Mouse (Mus musculus) intestine, embryonic 15.5 days (tissue): ENCODE results near the gene Ehhadh. TPM values are rescaled to one million over a fixed set of nuclear protein-coding genes. Genes with fewer than 3 reads are reported as not detected.
"Not testable (repeated sequence)": the region's sequence is repeated elsewhere in the genome, so short reads cannot be mapped to it uniquely, and the experiment has no call there.

Experiments used
- ATAC-seq: fragments of 200-750 bp; cut with Nextera tagmentation; 2 replicates; pipeline ENCODE4 v1.8.0; 2017; ENCODE audit warnings: moderate TSS enrichment, moderate library complexity
- H3K27ac ChIP-seq: fragments of 300-500 bp; sonication (generic); 2 replicates; pipeline ENCODE4 v1.5.1; 2015; ENCODE audit warnings: mild to moderate bottlenecking, inconsistent platforms
- H3K27me3 ChIP-seq: fragments of 300-500 bp; sonication (generic); replicated peaks from 2 replicates; pipeline ENCODE4 v1.6.1; 2015; ENCODE audit warnings: inconsistent platforms
- H3K36me3 ChIP-seq: fragments of 300-500 bp; sonication (generic); 2 replicates; pipeline ENCODE4 v1.6.1; 2015; ENCODE audit warnings: inconsistent platforms
- H3K4me1 ChIP-seq: fragments of 300-500 bp; sonication (generic); replicated peaks from 2 replicates; pipeline ENCODE4 v1.6.1; 2015; ENCODE audit warnings: inconsistent platforms
- H3K4me2 ChIP-seq: fragments of 300-500 bp; sonication (generic); replicated peaks from 2 replicates; pipeline ENCODE4 v1.6.1; 2015; ENCODE audit warnings: mild to moderate bottlenecking, inconsistent platforms
- H3K4me3 ChIP-seq: fragments of 300-500 bp; sonication (generic); replicated peaks from 2 replicates; pipeline ENCODE4 v1.5.1; 2015; ENCODE audit warnings: inconsistent platforms
- H3K9ac ChIP-seq: fragments of 300-500 bp; sonication (generic); 2 replicates; pipeline ENCODE4 v1.6.1; 2015; ENCODE audit warnings: inconsistent platforms
- H3K9me3 ChIP-seq: fragments of 300-500 bp; sonication (generic); 2 replicates; pipeline ENCODE4 v1.6.1; 2016; ENCODE audit warnings: inconsistent platforms
- WGBS: fragments of 180-500 bp; shearing (Covaris S2); methylation state at CpG from one replicate; pipeline ENCODE4 v1.1.7; 2015; 5-methylcytosine and 5-hydroxymethylcytosine counted together
- polyA plus RNA-seq: library from polyadenylated mRNA; unstranded; fragments of >200 nt; fragmentation: Nextera tagmentation; extraction: Ambion mirVana; gene quantifications from 2 replicates; pipeline ENCODE4 v1.2.1, GENCODE M21; 2015

Gene Ehhadh
- polyA plus RNA-seq, 1 experiment from 2014 or later = 9.7 TPM

- peak overlapping the region; percentile 66; the same call in 1 of the 2 replicates for H3K9ac ChIP-seq
- peak overlapping the region; percentile 69 for H3K4me3 ChIP-seq
- not testable (repeated sequence) for H3K36me3 ChIP-seq, H3K9me3 ChIP-seq, H3K27me3 ChIP-seq, ATAC-seq, H3K27ac ChIP-seq, H3K4me1 ChIP-seq
- 31% methylated on average over 2 of the region's 2 CpGs for WGBS
- peak overlapping the region; percentile 80 for H3K4me2 ChIP-seq
Observed at GRCm38 (mm10) chr16:21793080-21793810, 5.6 kb upstream of the Ehhadh start.

DNA sequence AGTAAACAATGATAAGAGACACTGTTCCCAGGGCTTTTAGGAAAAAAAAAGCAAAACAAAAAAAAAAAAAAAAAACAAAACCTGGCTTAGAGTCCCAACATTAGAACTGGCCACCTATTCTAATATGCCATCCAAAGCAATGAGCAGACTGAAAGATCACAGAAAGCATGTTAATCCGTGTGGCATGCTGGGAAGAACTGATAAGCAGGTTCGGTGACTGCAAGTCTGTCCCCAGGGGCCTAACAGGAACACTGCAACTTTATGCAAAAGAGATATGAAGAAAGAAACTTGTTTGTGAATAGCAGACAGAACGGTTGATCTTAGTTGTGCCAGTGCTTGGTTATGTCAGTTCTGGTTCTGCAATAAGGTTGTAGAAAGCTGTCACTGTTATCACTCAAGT lies 4.2 kb upstream of the Ehhadh start:
- no peak overlapping the region for H3K9ac ChIP-seq
- WGBS = 57% methylated on average over 3 of the region's 3 CpGs
- H3K27ac ChIP-seq = no peak overlapping the region
- no peaks in the 10 kb centered on the region for H3K9me3 ChIP-seq
- H3K4me3 ChIP-seq = no peak overlapping the region
- 0 out of 2 replicates have a peak, but pooled peaks cover 8% of the 10 kb centered on the region for H3K4me1 ChIP-seq
- H3K27me3 ChIP-seq = no peaks in the 10 kb centered on the region
- no peak for ATAC-seq
- no peaks in the 10 kb centered on the region for H3K36me3 ChIP-seq
- H3K4me2 ChIP-seq = no peak overlapping the region

- WGBS = 12% methylated on average over 1 of the region's 1 CpGs
- H3K9ac ChIP-seq = no peak overlapping the region
- H3K27me3 ChIP-seq = no peaks in the 10 kb centered on the region
- no peak overlapping the region for H3K4me2 ChIP-seq
- ATAC-seq = no peak
- no peaks in the 10 kb centered on the region for H3K36me3 ChIP-seq
- H3K4me1 ChIP-seq = 0 out of 2 replicates have a peak, but pooled peaks cover 9% of the 10 kb centered on the region
- no peak overlapping the region for H3K4me3 ChIP-seq
- H3K9me3 ChIP-seq = no peaks in the 10 kb centered on the region
- no peak overlapping the region for H3K27ac ChIP-seq
Observed at GRCm38 (mm10) chr16:21790469-21790868, 2.9 kb upstream of the Ehhadh start.

DNA sequence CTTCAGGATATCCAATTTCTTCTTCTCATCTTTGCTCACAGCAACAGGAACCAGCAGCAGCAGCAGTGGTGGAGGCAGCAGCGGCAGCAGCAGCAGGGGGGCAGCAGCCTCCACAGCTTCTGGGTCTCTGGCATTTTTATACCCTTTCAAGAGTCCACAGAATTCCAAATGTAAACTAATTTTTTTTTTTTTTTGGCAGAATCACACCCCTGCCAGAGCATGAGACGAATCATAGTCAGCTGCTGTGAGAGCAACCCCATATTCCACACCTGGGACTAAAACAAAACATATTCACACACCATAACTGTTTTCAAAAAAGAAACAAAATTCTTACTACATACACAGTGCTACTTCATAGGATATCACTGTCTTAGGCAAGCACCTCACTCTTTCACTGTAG lies 1.6 kb upstream of the Ehhadh start:
- Histone ChIP-seq H3K9ac (no peak overlapping the region), H3K4me3 (no peak overlapping the region), H3K27ac (no peak overlapping the region), H3K36me3 (no peaks in the 10 kb centered on the region), H3K9me3 (no peaks in the 10 kb centered on the region), H3K27me3 (no peaks in the 10 kb centered on the region), H3K4me2 (no peak overlapping the region), H3K4me1 (0 out of 2 replicates have a peak, but pooled peaks cover 9% of the 10 kb centered on the region)
- no peak for ATAC-seq
- 77% methylated on average over 2 of the region's 2 CpGs for WGBS

DNA sequence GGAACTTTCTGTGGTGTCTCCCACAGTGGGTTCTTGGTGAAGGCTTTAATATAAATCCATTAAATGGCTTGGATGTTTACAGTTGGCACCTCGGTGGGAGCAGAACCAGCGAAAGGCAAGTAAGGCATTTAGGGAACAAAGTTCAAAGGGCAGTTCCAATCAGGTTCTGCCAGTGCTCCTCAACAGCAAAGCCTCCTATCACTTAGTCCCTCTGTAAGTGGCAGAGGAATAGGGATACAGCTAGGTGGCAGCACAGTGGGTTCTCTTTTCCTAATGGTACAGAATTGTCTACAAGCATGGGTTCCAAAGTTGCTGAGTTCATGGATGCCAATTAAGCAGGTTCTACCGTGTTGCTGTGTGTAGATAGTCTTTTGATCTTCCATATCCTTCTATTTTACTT lies 974 bp upstream of the Ehhadh start:
- H3K4me3 ChIP-seq = no peak overlapping the region
- whole genome bisulfite sequencing = 32% methylated on average over 3 of the region's 3 CpGs
- ATAC-seq = peak; percentile 21
- 0 out of 2 replicates have a peak, but pooled peaks cover 9% of the 10 kb centered on the region for H3K4me1 ChIP-seq
- H3K9me3 ChIP-seq = no peaks in the 10 kb centered on the region
- H3K36me3 ChIP-seq = no peaks in the 10 kb centered on the region
- no peak overlapping the region; the same call in 1 of the 2 replicates for H3K4me2 ChIP-seq
- no peak overlapping the region for H3K9ac ChIP-seq
- H3K27me3 ChIP-seq = no peaks in the 10 kb centered on the region
- H3K27ac ChIP-seq = no peak overlapping the region

DNA sequence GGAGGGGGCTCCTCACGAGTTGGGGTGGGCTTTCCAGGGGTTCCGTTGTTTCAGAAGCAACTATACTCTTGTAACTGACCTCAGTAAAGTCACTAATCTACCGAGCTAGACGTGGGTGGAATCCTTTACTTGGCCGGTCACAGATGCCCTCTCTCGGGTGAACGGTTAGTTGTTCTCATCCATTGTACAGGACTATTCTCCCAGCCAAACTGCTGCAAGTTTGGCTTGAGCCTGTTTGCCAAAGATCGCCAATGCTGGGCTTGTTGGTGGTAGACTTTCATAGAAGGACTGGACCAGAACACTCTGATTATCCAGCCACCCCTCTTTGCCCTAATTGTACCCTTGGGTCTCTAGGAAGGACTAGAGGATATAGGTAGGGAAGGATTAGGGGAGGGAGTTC lies 1.3 kb downstream of the Ehhadh start:
- no peak overlapping the region for H3K4me3 ChIP-seq
- no peak overlapping the region for H3K9ac ChIP-seq
- H3K27ac ChIP-seq = no peak overlapping the region
- no peak for ATAC-seq
- 90% methylated on average over 8 of the region's 8 CpGs for WGBS
- H3K36me3 ChIP-seq = no peaks in the 10 kb centered on the region
- H3K4me2 ChIP-seq = no peak overlapping the region
- 0 out of 2 replicates have a peak, but pooled peaks cover 9% of the 10 kb centered on the region for H3K4me1 ChIP-seq
- no peaks in the 10 kb centered on the region for H3K9me3 ChIP-seq
- no peaks in the 10 kb centered on the region for H3K27me3 ChIP-seq

DNA sequence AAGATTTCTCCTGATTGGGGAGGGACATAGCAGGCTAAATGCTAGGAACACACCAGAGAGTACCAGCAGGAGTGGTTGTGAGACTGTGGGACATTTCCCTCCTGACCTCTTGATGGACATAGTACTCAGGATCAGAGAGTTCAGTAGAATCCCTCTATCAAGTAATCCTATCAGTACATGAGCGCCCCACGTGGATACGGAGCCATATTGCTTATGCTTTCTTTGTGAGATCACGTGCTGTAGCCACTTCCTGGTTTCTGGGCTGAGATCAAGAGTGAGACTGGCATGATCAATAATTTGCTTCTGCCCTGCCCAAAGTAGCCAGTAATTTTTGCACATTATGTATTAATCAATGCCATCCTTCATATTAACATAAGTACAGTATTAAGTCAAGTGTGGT lies 2.6 kb downstream of the Ehhadh start:
- H3K4me2 ChIP-seq = no peak overlapping the region
- no peaks in the 10 kb centered on the region for H3K27me3 ChIP-seq
- no peak for ATAC-seq
- no peak overlapping the region for H3K4me3 ChIP-seq
- H3K36me3 ChIP-seq = no peaks in the 10 kb centered on the region
- H3K9ac ChIP-seq = no peak overlapping the region
- no peaks in the 10 kb centered on the region for H3K9me3 ChIP-seq
- no peak overlapping the region for H3K27ac ChIP-seq
- H3K4me1 ChIP-seq = 0 out of 2 replicates have a peak, but pooled peaks cover 9% of the 10 kb centered on the region
- 75% methylated on average over 4 of the region's 4 CpGs for WGBS

DNA sequence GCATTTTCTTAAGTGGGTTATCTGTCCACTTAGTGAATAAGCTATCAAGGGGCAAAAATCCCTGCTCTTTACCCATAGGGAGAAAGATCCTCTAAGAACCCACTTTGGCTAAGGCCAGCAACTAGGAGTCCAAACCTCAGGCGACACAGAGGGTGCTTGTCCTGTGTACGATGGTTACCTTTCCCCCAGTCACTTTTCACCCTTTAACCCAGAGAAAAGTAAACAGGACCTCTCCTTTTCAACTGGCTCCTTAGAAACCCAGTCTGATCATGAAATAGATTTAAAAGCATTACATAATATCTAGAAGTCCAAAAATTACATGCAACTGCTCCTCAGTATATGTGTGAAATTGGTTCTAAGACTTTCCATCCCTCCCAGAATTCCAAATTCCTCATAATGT lies 4.8 kb downstream of the Ehhadh start:
- Histone ChIP-seq H3K4me2 (no peak overlapping the region), H3K27ac (no peak overlapping the region), H3K9me3 (no peaks in the 10 kb centered on the region), H3K4me3 (no peak overlapping the region), H3K27me3 (no peaks in the 10 kb centered on the region), H3K36me3 (no peaks in the 10 kb centered on the region), H3K9ac (no peak overlapping the region), H3K4me1 (0 out of 2 replicates have a peak, but pooled peaks cover 5% of the 10 kb centered on the region)
- WGBS = 59% methylated on average over 2 of the region's 2 CpGs
- ATAC-seq = no peak

GRCm38 (mm10) chr16:21781895-21782294 lies 5.7 kb downstream of the Ehhadh start:
- Histone ChIP-seq H3K4me1 (0 out of 2 replicates have a peak, but pooled peaks cover 2% of the 10 kb centered on the region), H3K9ac (no peak overlapping the region), H3K4me3 (no peak overlapping the region), H3K4me2 (no peak overlapping the region), H3K9me3 (no peaks in the 10 kb centered on the region), H3K36me3 (no peaks in the 10 kb centered on the region), H3K27me3 (no peaks in the 10 kb centered on the region), H3K27ac (no peak overlapping the region)
- no peak for ATAC-seq
- 82% methylated on average over 3 of the region's 3 CpGs for WGBS

DNA sequence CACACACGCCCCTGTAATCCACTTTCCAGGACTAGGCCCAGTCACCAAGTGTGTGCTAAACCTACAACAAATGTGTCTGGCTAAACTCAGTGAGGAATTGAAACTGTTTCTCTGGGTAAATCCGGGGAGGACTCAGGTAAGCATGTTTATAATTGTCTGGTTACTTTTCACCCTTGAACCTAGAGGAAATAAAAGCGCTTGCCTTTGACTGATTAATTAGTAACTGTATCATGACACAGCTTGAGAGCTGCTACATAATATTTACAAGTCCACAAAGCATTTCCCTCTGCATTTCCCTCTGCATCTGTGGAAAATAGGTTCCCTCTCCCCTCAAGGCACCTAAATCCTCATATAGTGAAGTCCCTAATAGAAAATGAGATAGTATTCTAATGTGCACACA lies 6.3 kb downstream of the Ehhadh start:
- ATAC-seq = no peak
- H3K9ac ChIP-seq = no peak overlapping the region
- H3K9me3 ChIP-seq = no peaks in the 10 kb centered on the region
- no peaks in the 10 kb centered on the region for H3K4me1 ChIP-seq
- no peaks in the 10 kb centered on the region for H3K27me3 ChIP-seq
- H3K27ac ChIP-seq = no peak overlapping the region
- H3K36me3 ChIP-seq = no peaks in the 10 kb centered on the region
- H3K4me3 ChIP-seq = no peak overlapping the region
- 48% methylated on average over 3 of the region's 3 CpGs for WGBS
- no peak overlapping the region for H3K4me2 ChIP-seq

DNA sequence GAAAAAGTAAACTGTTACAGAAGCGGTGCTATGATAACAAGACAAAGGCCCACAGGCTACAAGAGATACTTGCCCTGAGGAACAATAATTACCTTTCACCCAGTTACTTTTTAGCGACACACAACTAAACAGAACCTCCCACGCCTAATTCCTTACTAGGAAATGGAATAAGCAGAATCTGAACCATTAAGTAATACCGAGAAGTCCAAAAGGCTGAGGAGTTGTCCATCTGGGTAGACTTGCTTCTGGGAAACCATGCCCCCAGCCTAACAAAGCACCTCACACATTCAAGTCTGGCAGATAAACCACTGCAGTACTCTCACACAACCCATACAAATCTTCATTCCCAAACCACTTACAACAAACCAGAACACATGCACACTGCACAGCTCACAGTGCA lies 8.5 kb downstream of the Ehhadh start:
- Histone ChIP-seq H3K4me1 (no peaks in the 10 kb centered on the region), H3K27ac (no peak overlapping the region), H3K27me3 (no peaks in the 10 kb centered on the region), H3K4me2 (no peak overlapping the region), H3K9me3 (no peaks in the 10 kb centered on the region), H3K9ac (no peak overlapping the region), H3K36me3 (no peaks in the 10 kb centered on the region), H3K4me3 (no peak overlapping the region)
- 84% methylated on average over 4 of the region's 4 CpGs for WGBS
- ATAC-seq = no peak

DNA sequence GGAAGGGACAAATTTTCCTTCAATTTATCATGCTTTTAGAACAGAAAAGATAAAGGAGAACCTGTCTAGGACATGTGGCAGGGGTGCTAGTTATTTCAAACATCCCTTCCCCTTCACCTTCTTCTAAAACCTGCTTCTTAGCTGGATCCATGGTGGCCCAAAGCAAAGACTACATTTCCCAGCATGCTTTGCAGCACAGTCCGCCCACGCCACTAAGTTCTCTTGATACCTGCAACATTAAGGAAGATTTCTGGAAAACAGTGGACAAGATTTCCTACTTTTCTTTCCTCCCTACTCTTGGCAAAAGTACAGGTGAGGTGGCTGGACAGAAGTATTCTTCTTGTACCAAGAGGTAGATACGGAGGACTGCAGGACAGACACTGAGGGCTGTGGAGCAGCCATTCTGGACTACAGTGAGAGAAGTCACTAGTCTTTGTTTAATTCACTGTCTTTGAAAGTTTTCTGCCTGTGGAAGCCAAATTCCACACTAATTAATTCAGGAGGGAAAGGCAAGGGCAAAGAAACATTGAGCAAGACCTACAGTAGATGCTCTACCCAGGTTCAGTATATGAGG lies 9.2 kb downstream of the Ehhadh start:
- Histone ChIP-seq H3K9ac (no peak overlapping the region), H3K4me1 (no peaks in the 10 kb centered on the region), H3K27ac (no peak overlapping the region), H3K4me3 (peak overlapping the region; percentile 1; the same call in 1 of the 2 replicates), H3K9me3 (no peaks in the 10 kb centered on the region), H3K36me3 (no peaks in the 10 kb centered on the region), H3K27me3 (no peaks in the 10 kb centered on the region), H3K4me2 (peak overlapping the region; percentile 20; the same call in 1 of the 2 replicates)
- ATAC-seq = no peak
- WGBS = 57% methylated on average over 3 of the region's 3 CpGs

DNA sequence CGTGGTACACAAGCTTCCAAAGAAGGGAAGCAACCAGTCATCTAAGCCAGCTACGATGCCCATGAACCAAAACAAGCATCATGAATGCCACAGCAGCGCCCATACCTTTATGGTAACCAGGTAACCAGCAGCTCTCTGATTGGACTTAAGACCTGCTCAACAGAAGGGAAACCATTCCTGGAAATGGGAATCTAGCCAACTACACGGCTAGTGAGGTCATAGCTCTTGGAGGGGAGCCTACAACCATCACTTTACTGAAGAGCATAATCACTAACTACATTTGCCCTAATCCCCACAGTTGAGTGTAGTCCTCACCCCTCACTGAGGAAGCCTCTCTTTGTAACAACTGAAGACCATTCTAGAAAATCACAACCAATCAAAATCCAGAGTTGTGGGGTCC lies 12.9 kb downstream of the Ehhadh start:
- Histone ChIP-seq H3K9me3 (no peaks in the 10 kb centered on the region), H3K4me3 (no peak overlapping the region), H3K4me2 (no peak overlapping the region), H3K4me1 (no peaks in the 10 kb centered on the region), H3K9ac (no peak overlapping the region), H3K27me3 (no peaks in the 10 kb centered on the region), H3K36me3 (no peaks in the 10 kb centered on the region), H3K27ac (no peak overlapping the region)
- no peak for ATAC-seq
- 89% methylated on average over 4 of the region's 4 CpGs for WGBS
